Mouse (Mus musculus): ENCODE results near the gene Galnt2. TPM values are rescaled to one million over a fixed set of nuclear protein-coding genes. Genes with fewer than 3 reads are reported as not detected.

Galnt2 gene
- polyA plus RNA-seq, 1 experiment from 2014 or later, result 60.5 TPM

Other genes with a start within 250 kb of the Galnt2 start
- gene Abcb10, start 248.3 kb upstream of the Galnt2 start, polyA plus RNA-seq (2014; fragmentation: Nextera tagmentation; extraction: Ambion mirVana), result 21.5 and 21.9 TPM in 2 replicates
- 28.5 and 29.7 TPM in 2 replicates for gene Taf5l, start 210.0 kb upstream of the Galnt2 start, polyA plus RNA-seq (2014; fragmentation: Nextera tagmentation; extraction: Ambion mirVana)
- gene Urb2, start 209.9 kb upstream of the Galnt2 start, polyA plus RNA-seq (2014; fragmentation: Nextera tagmentation; extraction: Ambion mirVana), result 4.3 and 4.4 TPM in 2 replicates
- gene Pgbd5, start 208.3 kb downstream of the Galnt2 start, polyA plus RNA-seq (2014; fragmentation: Nextera tagmentation; extraction: Ambion mirVana), result 2.3 and 3.4 TPM in 2 replicates

Data from heart, embryonic 14.5 days (tissue).